Mouse (Mus musculus) embryonic fibroblast, embryonic 13.5 days (primary cell): Measurements from ENCODE around the gene Sept6. TPM values are rescaled to one million over a fixed set of nuclear protein-coding genes. Genes with fewer than 3 reads are reported as not detected.

ENCODE experiments used
- H3K27ac ChIP-seq: 2 replicates; pipeline ENCODE4 v1.5.1; 2012; ENCODE audit warnings: low read length, control low read depth, inconsistent platforms; ENCODE audit not compliant: insufficient read depth
- H3K4me1 ChIP-seq: 2 replicates; pipeline ENCODE4 v1.6.1; 2011; ENCODE audit warnings: low read length; ENCODE audit not compliant: control insufficient read depth, insufficient read depth
- H3K4me3 ChIP-seq: 2 replicates; pipeline ENCODE4 v1.5.1; 2011; ENCODE audit warnings: mild to moderate bottlenecking, control low read depth, low read length; ENCODE audit not compliant: insufficient read depth
- CTCF ChIP-seq: IDR thresholded peaks from 2 replicates; pipeline ENCODE4 v1.5.1; 2011; ENCODE audit warnings: mild to moderate bottlenecking, control low read depth, low read length, moderate library complexity, borderline replicate concordance; ENCODE audit not compliant: insufficient read depth
- POLR2A ChIP-seq: IDR thresholded peaks from 2 replicates; pipeline ENCODE4 v1.6.1; 2011; ENCODE audit warnings: low read depth, mild to moderate bottlenecking, control low read depth, low read length, moderate library complexity
- polyA plus RNA-seq: library from polyadenylated mRNA; stranded (reverse); fragments of >200 nt; gene quantifications from 2 replicates; pipeline ENCODE4 v1.2.4, GENCODE M21; 2011; ENCODE audit warnings: low read depth; ENCODE audit not compliant: missing spikeins, insufficient read length

Gene Sept6
- polyA plus RNA-seq, 1 experiment = 29.6 TPM

DNA sequence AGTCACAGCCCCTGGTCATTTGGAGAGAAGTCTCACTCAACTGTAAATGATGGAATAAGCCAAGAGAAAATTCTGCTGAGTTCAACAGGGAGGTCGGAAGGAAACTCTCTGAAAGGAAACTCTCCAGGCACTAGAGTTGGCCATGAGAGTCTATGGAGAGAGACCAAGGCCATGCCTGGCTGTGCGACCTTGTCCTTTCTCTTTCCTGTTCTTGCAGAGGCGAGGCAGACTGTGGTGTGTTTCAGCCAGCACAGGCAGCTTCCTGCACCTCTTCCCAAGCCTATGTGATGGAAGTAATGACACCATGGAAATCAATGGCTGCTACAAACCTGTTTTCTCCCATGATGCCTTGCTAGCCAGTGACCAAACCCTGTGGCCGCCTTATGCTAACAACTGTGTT, 20.4 kb downstream of the Sept6 start:
- H3K27ac ChIP-seq = no peak overlapping the region
- TF ChIP-seq POLR2A (no peak), CTCF (no peak)
- H3K4me1 ChIP-seq = peaks cover 3% of the 10 kb centered on the region; the same call in 1 of the 2 replicates
- no peak overlapping the region for H3K4me3 ChIP-seq

DNA sequence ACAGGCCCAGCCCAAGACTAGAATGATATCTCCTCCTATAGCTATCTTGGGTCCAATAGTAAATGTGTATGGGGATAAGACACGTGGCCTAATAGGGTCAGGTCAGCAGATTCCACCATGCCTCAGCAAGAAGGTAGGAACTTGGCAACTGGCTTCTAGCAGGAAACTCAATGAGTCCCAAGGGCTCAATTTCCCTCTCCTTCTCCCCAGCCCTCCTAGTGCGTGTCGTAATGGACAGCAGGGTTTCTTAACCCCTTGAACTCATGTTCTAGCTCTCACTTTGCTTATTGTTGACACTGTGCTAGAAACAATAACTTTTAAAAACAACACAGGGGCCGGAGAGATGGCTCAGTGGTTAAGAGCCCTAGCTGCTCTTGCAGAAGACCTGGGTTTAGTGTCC, 22.1 kb downstream of the Sept6 start:
- Histone ChIP-seq H3K4me1 (no peaks in the 10 kb centered on the region), H3K27ac (no peak overlapping the region), H3K4me3 (no peak overlapping the region)
- TF ChIP-seq POLR2A (no peak), CTCF (no peak)

DNA sequence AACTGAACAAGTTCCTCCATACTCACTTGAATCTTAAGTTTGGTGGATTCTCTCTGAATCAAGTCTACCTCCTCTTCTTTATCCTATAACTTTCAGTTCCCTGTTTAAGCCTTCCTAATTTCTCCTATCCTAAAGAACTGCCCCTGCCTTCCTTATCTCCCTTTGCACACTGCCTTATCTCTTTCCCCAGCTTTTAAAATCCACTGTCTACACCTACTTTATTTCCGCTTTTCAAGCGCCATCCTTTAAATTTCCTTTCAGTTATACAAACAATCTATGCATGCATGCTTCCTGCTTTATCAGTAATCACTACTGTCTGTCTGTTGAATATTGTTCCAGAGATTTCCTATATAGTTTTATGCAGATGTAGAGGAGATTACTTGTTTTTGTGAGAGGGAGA, 34.9 kb downstream of the Sept6 start:
- no peak overlapping the region for H3K27ac ChIP-seq
- TF ChIP-seq POLR2A = no peak
- TF ChIP-seq CTCF = no peak
- no peak overlapping the region for H3K4me3 ChIP-seq
- H3K4me1 ChIP-seq = no peaks in the 10 kb centered on the region

DNA sequence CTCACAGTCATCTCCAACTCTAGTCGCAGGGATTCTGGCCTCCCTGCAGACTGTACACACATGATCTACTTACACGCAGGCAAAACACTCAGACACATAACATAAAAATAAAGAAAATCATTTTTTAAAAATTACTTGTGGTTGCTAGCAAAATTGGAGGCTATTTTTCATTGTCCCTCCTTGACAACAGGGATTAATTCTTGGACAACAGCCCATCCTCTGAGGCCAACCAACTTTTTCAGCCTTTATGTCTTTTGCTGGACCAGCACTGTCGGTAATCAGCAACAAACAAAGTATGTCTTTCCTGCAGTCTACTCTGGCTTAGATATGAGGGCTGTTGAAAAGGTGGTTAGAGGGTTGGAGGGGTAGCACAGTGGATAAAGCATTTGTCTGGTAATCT, 50.5 kb downstream of the Sept6 start:
- Histone ChIP-seq H3K4me3 (no peak overlapping the region), H3K4me1 (peaks cover 3% of the 10 kb centered on the region; the same call in 1 of the 2 replicates), H3K27ac (no peak overlapping the region)
- TF ChIP-seq POLR2A = no peak
- no peak for TF ChIP-seq CTCF

DNA sequence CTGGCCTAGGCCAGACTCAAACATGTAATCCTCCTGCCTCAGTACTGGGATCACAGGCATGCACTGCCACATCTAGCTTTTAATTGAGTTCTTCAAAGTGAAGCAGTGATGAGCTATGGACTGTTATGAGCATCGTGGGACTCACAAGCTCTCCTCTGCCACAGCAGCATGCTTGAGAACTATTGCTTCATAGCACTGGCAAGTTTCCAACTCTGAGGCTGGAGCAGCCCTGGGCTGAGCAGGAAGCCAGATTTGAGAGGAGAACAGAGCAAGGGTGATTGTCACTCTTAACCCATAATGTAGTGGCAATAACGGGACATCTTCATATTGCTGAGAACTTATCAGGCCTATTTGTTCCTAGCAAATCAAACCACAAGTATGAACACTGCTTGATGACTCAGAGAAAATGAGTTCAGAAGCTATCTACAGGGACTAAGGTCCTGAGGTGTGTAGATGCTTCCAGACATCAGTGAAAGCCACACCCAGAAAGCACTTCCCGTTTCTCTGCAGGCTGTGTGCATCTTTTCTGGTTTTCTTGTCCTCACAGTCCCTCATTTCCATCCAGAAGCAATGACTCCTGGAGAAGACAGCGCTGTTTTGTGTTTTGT, 51.7 kb downstream of the Sept6 start:
- Histone ChIP-seq H3K4me1 (peaks cover 3% of the 10 kb centered on the region; the same call in 1 of the 2 replicates), H3K4me3 (no peak overlapping the region), H3K27ac (peak overlapping the region; percentile 39; the same call in 1 of the 2 replicates)
- TF ChIP-seq CTCF = no peak
- TF ChIP-seq POLR2A = no peak

DNA sequence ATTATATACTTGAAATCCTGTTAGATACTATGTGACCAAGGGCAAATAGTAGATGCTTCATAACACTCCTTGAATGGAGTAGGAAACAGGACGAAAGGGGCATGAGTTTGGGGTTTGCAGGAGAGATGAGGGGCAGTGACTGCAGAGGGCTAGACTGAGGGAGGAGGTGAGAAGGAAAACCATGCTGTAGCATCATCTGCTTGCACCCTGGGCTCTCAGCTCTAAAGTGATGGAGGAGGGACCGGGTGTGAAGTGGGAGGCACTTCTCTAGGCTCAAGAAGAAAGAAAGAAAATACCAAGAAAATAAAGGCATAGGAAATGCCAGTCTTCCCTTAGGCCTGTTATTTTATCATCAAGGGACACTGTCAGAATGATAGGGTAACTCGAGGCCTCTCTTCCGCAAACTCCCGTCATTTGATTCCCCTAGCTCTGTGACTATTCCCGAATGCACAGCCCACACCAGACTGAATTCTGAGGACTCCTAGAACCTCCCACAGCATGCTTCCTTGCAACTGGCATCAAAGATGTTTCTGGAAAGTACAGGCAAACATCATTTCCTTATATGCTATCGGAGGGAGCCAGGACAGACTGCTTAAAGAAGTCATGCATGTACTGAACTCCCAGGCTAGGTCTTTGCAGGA, 56.1 kb downstream of the Sept6 start:
- H3K27ac ChIP-seq = no peak overlapping the region
- H3K4me1 ChIP-seq = peaks cover 3% of the 10 kb centered on the region; the same call in 1 of the 2 replicates
- no peak for TF ChIP-seq POLR2A
- no peak for TF ChIP-seq CTCF
- no peak overlapping the region for H3K4me3 ChIP-seq

DNA sequence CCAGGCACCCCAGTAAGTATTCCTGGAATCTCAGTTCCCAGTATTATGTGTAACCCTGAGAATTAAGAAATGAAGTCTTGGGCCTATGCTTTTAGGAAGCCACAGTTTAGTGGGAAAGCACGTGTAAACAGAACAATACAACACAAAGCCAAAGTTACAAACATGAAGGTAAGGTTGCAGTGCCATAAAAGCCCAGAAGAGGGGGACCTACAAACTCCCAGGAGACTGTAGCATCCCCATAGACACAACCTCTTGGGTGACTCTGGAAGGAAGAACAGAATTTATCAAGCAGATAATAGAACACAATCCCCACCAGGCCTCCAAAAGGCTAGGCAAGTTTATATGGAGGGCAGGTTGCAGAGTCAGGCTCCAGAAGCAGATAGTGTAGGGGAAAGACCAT, 61.0 kb downstream of the Sept6 start:
- TF ChIP-seq POLR2A (no peak), CTCF (no peak)
- H3K27ac ChIP-seq = no peak overlapping the region
- no peak overlapping the region for H3K4me3 ChIP-seq
- no peaks in the 10 kb centered on the region for H3K4me1 ChIP-seq

DNA sequence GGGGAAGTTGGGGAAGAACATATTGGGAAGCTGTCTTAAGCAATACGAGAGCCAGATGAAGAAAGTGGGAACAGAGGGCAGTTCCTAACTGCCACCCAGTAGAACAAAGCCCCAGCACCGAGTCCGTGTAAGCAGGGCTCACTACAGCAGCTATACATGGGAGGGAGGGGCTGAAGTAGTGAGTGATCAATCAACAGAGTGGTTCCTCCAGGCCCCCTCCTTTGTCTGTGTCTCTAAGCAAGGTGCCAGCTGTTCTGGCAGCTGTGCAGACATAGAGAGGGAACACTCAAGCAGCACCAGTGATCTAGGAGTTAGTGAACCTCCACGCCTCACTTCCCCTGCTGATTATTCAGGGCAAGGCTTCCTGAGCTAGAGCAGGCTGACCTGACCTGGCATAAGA, 61.9 kb downstream of the Sept6 start:
- no peak overlapping the region for H3K4me3 ChIP-seq
- no peak overlapping the region for H3K27ac ChIP-seq
- no peaks in the 10 kb centered on the region for H3K4me1 ChIP-seq
- TF ChIP-seq POLR2A = no peak
- no peak for TF ChIP-seq CTCF

DNA sequence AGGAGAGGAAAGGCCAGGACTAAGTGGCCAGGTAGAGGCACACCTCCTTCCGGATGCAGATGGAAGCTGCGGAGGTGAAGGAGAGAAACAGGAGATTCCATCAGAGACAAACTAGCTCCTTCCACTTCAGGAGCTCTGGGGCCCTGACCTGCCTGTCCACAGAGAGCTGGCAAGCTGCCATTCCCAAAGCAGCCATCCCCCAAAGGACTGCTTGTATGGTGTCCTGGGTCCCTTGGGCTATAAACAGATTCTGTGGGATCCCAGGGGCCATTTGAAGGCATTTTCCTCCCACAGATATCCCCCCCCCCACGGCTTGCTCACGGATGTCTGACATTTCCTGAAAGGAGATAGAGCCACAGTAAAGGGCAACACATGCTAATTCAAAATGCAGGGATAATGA, 62.8 kb downstream of the Sept6 start:
- no peak for TF ChIP-seq CTCF
- TF ChIP-seq POLR2A = no peak
- Histone ChIP-seq H3K27ac (no peak overlapping the region), H3K4me3 (no peak overlapping the region), H3K4me1 (no peaks in the 10 kb centered on the region)

DNA sequence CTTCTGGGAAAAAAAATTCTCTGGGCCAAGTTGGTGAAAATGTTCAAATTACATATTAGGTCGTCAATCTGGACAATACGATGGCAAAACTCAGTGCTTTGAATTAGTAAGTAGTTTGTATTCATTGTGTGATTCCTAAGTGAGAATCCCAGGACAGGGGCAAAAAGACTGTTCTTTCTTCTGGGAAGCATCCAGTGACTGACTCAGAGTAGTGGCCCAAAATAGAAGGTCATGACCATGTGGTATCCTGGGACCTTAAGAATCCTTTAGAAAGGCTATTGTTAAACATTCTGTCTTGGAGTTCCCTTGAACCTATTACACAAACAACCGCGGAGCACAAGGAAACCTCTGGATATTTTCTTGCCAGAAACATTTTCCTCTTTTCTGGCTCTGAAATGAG, 70.2 kb downstream of the Sept6 start:
- H3K4me1 ChIP-seq = no peaks in the 10 kb centered on the region
- no peak overlapping the region for H3K27ac ChIP-seq
- TF ChIP-seq CTCF = no peak
- no peak for TF ChIP-seq POLR2A
- H3K4me3 ChIP-seq = no peak overlapping the region
